Mouse (Mus musculus) inflammation-experienced regulatory T-cells, adult 6 months (primary cell): ENCODE results near the gene Gm20388. TPM values are rescaled to one million over a fixed set of nuclear protein-coding genes. Genes with fewer than 3 reads are reported as not detected.

ENCODE experiments used
- ATAC-seq: one replicate; pipeline ENCODE4 v1.8.0; 2017
- polyA plus RNA-seq, 3 experiments: library from polyadenylated mRNA; unstranded; fragments of 100-300 nt; shearing (Covaris generic); gene quantifications; one replicate each; pipeline ENCODE4 v1.2.1; 2017

The Gm20388 gene
- polyA plus RNA-seq, 3 experiments from 2014 or later, result 10.8 to 14.1 (median 11.8) TPM

DNA sequence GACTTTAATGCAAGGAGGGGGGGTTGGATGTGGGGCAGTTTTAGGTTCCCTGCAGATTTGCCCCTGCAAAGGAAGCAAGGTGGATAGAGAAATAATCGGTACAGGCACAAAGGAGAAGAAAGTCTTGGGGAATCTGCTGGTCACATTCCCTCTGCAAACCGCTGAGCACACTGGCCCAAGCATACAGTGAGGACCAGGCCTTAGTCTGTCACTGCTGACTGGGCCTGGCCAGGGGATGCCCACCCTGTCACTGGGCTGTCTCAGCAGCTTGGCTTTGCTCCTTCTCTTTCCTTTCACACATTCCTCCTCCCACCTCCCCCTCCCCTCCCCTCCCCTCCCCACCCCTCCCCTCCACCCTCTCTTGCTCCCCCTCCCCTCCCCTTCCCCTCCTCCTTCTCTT, 3806.5 kb downstream of the Gm20388 start:
- ATAC-seq, result no peak

DNA sequence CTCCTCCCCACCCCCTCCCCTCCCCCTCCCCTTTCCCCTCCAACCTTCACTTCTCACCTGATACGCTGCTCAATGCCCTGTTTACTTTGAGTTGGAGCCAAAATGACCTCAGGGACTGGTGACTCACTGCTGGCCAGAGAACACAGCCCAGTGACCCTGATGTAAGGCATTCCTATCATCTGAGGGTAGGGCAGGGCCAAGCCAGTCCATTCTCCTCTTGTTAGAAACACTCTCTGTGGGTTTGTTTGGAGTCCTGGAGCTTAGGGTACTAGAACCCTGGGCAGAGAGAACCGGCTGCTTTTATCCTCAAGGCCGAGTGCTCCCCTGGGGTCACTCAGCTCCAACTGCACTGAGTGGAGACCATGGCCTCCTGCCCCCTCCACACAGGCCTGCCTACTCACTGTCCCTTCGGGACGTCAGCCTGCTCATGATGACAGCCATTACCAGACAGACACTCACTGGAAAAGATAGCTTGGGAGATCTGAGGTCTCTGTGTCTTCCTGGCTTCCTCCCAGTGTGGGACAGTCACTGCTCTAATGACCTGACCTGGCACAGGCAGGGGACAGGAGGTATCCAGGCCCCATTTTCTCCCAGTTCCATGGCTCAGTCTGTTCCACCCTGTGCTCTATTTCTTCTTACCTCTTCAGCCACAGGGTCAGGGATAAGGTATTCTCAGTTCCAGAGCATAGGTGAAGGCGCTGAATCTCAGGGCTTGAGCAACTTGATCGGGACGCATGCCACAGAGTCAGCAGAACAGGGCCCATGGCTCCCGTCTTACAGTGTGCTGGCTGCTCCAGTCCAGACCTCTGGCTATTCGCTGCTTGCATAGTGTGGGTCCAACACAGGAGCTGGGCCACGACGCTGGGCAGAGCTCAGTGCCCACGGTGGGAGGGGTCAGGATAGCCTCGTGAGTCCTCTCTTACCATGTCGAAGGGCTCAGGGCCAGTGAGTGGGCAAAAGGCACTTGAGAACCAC, 3807.2 kb downstream of the Gm20388 start:
- no peak for ATAC-seq

DNA sequence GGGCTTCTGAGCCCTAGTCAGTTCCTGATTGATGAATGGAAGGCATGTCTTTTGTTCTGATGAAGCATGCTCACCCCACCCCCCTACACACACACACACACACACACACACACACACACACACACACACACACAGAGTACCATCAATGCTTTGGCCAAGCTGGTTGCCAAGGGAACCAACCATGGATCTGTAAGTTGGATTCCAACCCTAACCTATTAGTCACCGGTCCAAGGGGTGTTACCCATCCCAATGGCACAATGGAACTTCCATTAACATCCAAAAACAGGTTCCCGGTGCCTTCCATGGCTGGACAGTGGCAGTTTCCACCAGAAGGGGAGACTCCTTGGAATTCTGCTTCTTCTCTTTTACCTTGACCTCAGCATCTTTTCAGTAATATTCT, 3808.1 kb downstream of the Gm20388 start:
- no peak for ATAC-seq

DNA sequence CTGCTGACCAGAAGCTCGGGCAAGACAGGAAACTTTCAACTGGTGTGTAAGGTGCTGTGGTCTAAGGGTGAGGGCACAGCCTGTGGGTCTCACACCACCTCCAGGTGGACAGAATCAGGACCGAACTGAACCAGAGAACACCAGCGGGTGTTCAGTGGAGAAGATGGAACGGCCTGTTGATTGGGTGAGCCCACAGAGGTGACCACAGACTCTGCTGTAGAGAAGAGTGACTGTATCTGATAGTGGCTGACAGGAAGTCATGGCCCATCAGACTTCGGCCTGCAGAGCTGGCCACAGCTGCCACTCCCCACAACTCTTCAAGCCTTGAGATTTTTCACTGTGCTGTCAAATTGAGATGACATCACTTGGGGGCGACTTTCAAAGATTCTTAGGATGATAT, 3808.6 kb downstream of the Gm20388 start:
- no peak for ATAC-seq

DNA sequence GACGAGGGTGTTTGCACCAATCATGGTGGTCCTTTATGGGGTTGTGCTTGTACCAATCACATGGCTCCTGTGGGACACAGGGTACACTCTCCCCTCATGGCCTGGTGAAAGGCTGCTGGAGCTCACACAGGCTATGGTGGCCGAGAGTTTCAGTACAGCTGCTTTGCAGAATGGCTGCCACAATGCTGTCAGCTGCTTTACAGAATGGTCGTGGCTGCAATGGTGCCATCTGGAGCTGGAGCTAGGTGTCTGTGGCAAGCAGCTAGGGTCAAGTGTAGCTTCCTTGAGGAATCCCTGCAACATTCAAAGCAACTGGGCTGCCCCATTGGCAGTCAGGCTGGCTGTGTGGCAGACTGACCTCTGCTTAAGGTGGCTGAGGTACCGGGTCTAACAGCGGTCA, 3809.2 kb downstream of the Gm20388 start:
- ATAC-seq, result no peak

DNA sequence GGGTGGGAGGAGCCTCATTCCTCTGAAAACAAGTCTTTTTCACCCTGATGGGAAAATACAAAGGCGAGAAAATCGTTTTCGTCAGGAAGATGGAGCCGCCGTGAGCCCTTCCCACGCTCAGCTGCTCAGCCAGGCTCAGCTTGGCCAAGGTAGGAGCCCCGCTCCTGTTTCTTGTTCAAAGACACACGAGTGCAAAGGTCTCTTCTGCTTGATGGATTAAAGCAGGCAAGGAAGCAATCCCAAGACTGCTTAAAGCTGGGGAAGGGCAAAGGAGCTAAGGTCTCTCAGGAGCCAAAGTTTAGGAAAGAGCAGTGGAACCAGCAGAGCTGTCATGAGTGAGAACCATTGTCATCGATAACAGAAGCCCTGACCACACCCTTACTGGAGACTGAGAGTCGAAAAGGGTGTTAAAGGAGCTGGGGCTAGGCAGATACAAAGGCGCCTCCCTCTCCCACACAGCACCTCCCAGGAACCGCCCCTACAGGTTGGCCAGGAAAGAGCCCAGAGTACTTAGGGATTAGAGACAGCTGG, 3809.9 kb downstream of the Gm20388 start:
- no peak for ATAC-seq

DNA sequence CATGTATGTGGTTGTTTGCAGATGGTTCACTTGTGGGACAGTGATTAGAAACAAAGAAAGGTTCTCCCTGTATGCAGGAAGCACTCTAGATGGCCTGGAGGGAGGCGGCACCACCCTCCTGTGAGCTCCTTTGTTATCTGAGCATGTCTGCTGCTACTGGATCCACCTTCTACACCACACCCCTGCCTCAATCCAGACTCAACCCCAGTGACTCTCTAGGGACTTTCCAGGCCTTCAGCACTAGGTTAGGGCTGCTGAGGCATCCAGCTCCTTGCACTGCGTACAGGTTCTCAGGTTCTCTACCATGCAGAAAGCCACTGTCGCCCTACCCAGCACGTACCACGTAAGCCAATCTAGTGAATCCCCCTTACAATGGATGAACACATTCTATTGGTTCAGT, 3811.6 kb downstream of the Gm20388 start:
- no peak for ATAC-seq

DNA sequence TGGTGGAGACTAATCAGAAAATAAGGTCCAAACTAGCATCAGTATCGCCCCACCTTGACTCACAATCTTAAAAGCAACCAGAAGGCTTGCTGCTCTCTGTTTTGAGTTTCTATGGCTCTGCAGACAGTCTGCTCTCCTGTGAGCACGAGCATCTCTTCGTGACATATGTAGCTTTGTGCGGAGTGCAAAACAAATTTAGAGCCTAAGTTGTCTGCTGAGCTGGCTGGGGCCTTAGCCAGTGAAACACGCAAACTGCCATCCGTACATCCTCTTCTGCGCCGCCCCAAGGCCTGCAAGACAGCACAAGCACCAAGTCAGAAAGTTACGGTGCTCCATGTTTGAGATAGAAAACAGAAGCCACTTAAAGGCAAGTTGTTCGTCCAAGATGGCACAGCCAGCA, 3814.1 kb downstream of the Gm20388 start:
- no peak for ATAC-seq

DNA sequence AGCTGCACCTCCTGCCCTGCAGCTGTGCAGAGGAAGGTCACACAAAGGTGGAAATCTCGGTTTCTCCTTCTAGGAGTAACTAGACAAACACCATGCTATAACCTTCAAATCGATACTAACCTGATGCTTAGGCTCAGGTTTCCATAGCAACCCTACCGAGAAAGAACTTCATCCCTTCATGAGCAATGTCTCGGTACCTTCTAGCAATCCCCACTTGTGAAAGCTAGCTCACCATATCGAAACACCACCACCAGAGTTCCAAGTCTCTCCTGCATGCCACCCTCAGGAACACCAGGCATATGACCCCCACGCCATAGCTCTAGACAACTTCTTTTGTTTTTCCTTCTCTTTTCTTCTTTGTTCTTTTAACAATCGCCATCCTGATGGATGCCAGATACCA, 3814.6 kb downstream of the Gm20388 start:
- no peak for ATAC-seq

DNA sequence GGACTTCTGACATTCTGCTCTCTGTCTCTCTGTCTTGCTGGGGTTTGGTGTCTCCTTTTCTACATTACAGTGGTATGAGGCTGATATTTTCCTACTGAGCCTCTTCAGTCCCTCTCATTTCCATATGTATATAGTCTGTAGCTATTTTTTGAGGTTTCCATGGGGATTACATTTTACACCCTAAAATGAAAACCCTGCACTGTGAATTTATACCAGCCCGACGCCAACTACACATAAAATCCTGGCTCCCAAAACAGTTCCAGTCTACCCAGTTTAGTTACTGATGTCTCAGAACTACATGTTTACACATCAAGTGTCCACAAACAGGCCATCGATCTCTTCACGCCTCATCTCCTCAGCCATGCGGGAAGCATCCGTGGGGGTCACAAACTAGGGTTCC, 3816.1 kb downstream of the Gm20388 start:
- no peak for ATAC-seq

DNA sequence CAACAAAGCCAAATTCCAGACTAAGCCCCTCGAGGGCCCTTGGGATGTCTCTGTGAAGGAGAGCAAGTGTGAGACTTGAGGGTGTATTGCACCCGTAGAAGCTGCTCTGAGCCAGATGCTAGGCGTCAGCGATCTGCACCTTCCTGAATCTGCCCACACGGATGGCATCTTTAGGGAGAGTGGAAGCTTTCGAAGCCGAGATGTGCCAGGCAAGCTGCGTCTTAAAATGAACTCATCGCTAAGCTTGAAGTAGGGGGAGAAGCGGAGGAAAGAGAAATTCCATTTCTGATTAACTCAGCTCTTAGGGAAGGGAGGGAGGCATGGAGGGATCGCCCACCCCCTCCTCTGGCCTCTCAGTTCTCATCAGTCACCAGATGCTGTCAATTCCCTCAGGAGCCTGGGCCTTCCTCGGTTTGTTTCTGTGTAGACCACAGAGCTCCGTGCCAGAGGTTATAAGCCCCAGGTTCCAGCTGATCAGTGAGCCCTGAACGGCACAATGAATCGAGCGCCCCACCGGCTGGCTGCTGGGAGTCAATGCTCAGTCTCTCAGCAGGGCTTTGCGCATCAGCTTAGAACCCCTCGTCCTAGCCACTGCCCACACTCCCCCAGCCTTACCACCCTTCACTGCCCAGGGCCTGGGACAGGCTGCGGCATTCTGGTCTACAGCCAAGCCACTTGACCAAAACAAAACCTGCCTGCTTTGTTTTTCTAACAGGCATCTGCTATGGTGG, 3818.6 kb downstream of the Gm20388 start:
- ATAC-seq, result no peak

DNA sequence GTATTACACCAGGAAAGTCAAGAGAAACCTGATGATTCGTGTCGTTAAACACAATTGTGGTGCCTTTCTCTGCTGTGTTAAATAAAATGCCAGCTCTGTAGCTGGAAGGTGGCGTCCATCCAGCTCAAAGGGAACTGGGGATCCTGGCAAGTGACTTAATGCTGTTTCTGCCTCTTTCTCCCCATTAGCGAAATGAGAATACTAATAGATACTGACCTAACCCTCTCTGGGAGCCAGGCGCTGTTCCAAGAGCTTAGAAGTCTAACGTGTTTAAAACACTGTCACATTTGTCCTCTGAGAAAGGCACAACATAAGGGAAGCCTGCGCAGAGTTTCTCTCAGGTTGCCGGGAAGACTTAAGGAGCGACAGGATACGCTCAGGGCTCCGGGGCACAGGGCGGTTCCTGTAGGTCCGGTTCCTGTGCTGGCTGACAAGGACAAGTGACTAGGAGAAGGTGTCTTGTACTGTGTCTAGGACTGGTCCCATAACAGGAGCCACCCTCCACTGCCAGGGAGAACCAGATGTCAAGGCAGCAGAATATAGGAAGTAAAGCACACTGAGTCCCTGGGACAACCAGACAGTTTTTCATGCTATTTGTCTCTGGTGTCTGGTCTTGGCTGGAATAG, 3819.3 kb downstream of the Gm20388 start:
- ATAC-seq, result no peak

DNA sequence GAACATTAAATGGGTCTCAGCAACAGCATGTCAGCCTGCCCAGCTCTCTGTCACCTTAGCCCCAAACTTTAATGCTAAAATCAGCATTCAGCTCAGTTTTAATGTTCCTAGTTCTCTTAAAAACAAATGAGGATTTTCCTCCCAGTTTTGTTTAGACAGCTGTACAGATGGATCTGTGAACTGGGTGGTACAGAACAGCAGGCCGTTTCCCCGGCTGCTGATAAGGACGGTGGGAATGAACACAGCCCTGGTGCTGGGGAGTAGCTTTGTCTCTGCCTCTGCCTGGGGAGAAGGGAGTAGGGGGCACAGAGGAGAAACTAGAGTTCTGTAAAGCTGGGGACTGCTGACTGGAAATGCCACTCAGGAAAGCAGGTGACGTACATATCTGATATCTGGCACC, 3821.7 kb downstream of the Gm20388 start:
- no peak for ATAC-seq

DNA sequence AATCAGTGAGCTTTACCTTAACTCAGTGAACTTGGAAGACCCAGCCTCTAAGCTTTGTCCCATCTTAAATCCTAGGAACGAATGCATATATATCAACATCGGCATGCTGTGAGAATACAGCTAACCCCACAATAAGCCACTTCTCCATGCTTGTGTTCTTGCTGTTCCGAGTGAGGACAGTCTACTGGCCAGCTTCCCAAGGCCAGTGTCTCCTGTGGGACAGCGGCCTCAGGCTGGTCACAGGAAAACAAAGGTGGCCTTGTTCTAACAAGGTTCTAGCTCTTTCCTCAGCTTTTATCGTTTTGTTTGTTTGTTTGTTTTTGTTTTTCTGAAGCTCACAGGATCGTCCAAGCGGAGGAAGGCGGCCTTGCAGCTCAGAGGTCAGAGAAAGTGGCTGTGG, 3823.8 kb downstream of the Gm20388 start:
- no peak for ATAC-seq

DNA sequence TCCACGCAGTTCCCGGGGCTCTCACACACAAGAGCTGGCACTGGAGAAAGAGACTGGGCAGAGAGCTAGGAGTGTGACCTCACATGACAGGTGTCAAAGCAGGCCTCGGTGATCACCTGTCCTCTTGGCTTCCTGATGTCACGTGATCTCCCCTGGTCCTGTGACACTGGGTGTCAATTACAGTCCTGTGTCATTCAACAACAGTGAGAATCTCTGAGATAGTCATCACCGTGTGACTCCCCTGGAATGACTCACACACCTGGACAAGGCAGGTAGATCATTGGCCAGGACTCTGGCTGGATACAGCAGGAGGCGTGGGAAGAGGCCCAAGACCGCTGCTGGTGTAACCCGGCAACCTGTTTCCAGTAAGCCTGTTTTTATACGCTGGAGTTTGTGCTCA, 3826.3 kb downstream of the Gm20388 start:
- ATAC-seq, result no peak

DNA sequence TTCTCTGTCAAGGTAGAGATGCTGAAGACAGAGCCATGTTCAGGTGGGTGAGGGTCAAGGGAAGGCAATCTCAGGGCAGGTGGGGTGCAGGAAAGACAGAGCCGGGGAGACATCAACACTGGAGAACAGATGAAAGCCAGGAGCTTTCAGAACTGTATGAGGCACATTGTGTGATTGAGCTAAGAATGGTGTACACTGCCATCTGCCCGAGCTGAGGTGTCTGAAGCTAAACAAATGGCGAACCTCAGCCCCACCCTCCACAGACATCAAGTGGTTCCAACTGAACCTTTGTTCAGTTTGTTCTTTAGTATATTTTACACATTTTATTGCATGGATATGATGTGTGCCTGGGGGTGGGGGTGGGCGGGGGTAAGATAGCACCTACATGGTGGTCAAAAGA, 3829.6 kb downstream of the Gm20388 start:
- ATAC-seq, result no peak

DNA sequence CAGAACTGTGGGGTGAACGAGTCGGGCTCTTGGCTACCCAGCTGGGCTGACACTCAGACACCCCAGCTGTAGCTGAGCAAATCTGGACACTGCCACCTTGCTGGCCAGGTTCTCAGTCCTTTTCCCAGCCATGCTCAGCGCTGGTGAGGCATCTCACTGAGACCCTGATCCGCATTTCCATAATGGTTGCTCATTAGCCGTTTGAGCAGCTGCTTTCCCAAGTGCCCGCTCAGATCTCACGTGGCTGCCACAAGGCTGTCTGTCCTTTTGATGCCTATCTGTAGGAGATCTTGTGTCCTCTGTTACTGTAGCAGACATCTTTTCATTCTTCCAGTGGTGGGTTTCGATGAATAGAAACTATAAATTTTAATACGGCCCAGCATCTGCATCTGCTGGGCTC, 3830.6 kb downstream of the Gm20388 start:
- ATAC-seq, result no peak

DNA sequence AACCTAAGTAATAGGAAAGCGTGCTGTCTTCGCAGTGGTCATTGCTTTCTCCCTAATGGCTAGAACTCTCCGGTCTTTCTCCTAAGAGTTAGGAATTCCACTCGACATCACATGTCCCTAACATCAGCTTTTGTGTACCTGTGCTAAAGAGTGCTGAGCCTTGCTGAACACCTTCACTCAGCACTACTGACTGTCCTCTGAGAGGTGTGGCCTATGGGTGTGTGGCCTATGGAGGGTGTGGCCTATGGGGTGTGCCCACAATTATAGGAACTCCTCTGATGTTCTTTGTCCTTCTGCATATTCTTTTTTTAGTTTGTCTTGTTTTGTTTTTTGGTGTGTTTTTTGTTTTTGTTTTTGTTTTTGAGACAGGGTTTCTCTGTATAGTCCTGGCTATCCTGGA, 3835.8 kb downstream of the Gm20388 start:
- no peak for ATAC-seq

DNA sequence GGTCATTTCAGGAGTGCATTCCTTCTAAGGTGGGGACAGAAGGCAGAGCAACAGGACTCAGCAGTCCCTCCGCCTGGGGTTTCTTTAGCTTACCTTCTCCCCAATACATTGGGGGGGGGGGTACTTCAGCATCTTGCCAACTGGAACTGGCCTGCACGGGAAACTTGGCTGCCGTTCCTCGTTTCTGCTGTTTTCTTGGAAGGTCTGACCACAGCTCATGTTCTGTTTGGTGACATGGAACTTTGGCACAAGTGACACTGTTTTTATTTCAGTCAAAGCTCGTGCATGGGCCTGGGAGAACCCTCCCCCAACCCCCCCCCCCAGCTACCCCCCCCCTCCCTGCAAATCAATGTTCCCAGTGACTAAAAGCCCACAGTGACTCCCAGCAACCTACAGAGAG, 3837.1 kb downstream of the Gm20388 start:
- ATAC-seq, result no peak

DNA sequence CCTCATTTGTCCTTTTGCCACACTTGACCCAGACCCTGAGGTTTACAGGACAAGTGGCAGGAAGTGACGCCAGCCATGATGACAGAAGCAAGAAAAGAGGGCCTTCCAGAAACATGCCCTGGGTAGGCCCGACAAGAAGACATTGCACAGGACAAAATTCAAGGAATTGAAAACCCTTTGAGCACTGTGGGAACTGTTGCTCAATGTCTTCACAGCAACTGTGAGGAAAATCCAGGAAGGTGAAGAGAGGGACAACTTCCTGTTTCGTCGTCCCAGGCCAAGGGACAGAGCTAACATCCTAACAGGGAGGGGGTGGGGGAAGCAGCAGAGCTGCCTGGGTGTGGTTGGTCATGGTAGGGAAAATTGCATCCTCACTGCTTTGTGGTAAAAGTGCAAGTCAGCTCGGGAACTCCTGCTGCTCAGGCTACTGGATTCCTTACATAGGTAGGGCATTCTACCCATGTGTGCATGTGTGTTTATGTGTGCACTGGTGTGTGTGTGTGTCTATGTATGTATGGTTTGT, 3839.6 kb downstream of the Gm20388 start:
- ATAC-seq, result no peak

DNA sequence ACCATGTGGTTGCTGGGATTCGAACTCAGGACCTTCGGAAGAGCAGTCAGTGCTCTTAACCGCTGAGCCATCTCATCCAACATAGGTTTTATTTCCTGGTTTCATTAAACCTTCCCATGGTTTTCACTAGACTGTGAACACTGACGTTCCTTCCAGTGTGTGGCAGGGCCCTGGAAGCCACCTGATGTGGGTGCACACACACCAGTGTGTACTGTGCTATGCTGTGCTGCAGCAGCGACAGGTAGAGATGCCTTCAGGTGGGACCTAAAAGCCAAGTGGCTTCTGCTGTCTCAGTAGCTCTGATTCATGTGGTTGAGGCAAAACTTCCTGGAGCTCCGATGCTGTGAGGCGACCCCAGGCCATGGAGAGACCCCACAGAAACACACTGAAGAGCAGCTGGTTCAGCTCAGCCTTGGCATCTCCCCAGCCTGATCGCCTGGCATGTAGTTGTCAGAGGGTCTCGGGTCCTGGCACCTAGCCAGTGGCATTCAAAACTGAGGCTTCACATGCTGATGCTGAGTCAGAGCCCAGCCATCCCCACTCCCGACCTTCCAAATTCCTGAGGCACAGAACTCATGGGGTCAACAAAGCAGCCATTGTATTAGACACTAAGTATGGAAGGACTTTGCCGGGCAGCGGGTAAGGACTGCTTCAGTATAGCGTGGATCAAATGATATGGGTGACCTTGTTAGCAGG, 3842.3 kb downstream of the Gm20388 start:
- no peak for ATAC-seq
